Mouse (Mus musculus) forelimb bud, embryonic 11.5 days (tissue): ENCODE results near the gene Tex9.
"Not testable (repeated sequence)": the region's sequence is repeated elsewhere in the genome, so short reads cannot be mapped to it uniquely, and the experiment has no call there.

ENCODE experiments used
- DNase-seq: peaks from one replicate; pipeline ENCODE4 v3.0.0-alpha.2; 2012; ENCODE audit warnings: low read depth, low spot score

Gene Tex9

GRCm38 (mm10) chr9:72438749-72439148 is 53.3 kb downstream of the Tex9 start:
- DNase-seq: no peak

GRCm38 (mm10) chr9:72437822-72438701 is 54.0 kb downstream of the Tex9 start, which contains the start of gene Mns1:
Gene Mns1 (plus strand): TSS chr9:72438011.
- peak; percentile 93 for DNase-seq

- peak; percentile 55 for DNase-seq
Measured at GRCm38 (mm10) chr9:72434876-72435275, 57.1 kb downstream of the Tex9 start.

- DNase-seq: no peak
Measured at GRCm38 (mm10) chr9:72427861-72428260, 64.2 kb downstream of the Tex9 start.

GRCm38 (mm10) chr9:72425300-72425850 is 66.6 kb downstream of the Tex9 start:
- no peak for DNase-seq

GRCm38 (mm10) chr9:72422753-72423152 is 69.3 kb downstream of the Tex9 start:
- DNase-seq: no peak

- no peak for DNase-seq
Measured at GRCm38 (mm10) chr9:72422284-72422683, 69.7 kb downstream of the Tex9 start.

- no peak for DNase-seq
Measured at GRCm38 (mm10) chr9:72420490-72420889, 71.5 kb downstream of the Tex9 start.

- DNase-seq: no peak
Measured at GRCm38 (mm10) chr9:72418443-72418842, 73.6 kb downstream of the Tex9 start.

- DNase-seq: no peak
Measured at GRCm38 (mm10) chr9:72411746-72412145, 80.3 kb downstream of the Tex9 start.

GRCm38 (mm10) chr9:72409381-72410225 is 82.4 kb downstream of the Tex9 start:
- no peak for DNase-seq

GRCm38 (mm10) chr9:72408131-72408586 is 83.9 kb downstream of the Tex9 start:
- DNase-seq: peak; percentile 83

- DNase-seq: no peak
Measured at GRCm38 (mm10) chr9:72405882-72406638, 86.0 kb downstream of the Tex9 start.

- DNase-seq: no peak
Measured at GRCm38 (mm10) chr9:72404934-72405333, 87.1 kb downstream of the Tex9 start.

- no peak for DNase-seq
Measured at GRCm38 (mm10) chr9:72404446-72404845, 87.6 kb downstream of the Tex9 start.

GRCm38 (mm10) chr9:72403421-72403820 is 88.6 kb downstream of the Tex9 start:
- DNase-seq: no peak

- DNase-seq: not testable (repeated sequence)
Measured at GRCm38 (mm10) chr9:72401769-72402168, 90.2 kb downstream of the Tex9 start.
